14 mouse cellular contexts compared by ENCODE assay signal in genomic region chr12:105016199-105016598, GRCm38 (mm10). TPM values are rescaled to one million over a fixed set of nuclear protein-coding genes. Genes with fewer than 3 reads are reported as not detected.
A peak's percentile ranks its signal among the peaks of the same experiment; 100 is the strongest.
DNase-seq lines count a peak whose midpoint lies in the region; ATAC-seq lines count a peak whose summit lies in the region.
"Had no signal": no experiment of that assay in that cellular context is flagged by ENCODE, and none has a peak within 500 bp of the region (broad histone marks: within the 10 kb centered on the region; RNA-seq: fewer than 3 reads in every experiment).

No protein-coding gene starts in this region.

- H3K4me2 ChIP-seq in hindbrain, embryonic 13.5 days = no peak overlapping the region
- no peak overlapping the region for H3K4me2 ChIP-seq in hindbrain, embryonic 12.5 days (replicated peaks)
- H3K4me2 ChIP-seq in neural tube, embryonic 13.5 days = no peak overlapping the region
- peak overlapping the region; percentile 39 for H3K4me2 ChIP-seq in liver, embryonic 13.5 days
- H3K4me2 ChIP-seq: limb, embryonic 15.5 days had no signal

- H3K4me3 ChIP-seq in hindbrain, embryonic 13.5 days = no peak overlapping the region
- no peak overlapping the region for H3K4me3 ChIP-seq in hindbrain, embryonic 12.5 days
- no peak overlapping the region for H3K4me3 ChIP-seq in neural tube, embryonic 13.5 days
- H3K4me3 ChIP-seq in liver, embryonic 13.5 days (replicated peaks) = no peak overlapping the region
- H3K4me3 ChIP-seq: heart, adult 2 months; limb, embryonic 15.5 days had no signal

- no peaks in the 10 kb centered on the region for H3K9me3 ChIP-seq in hindbrain, embryonic 13.5 days
- no peaks in the 10 kb centered on the region for H3K9me3 ChIP-seq in hindbrain, embryonic 12.5 days (replicated peaks)
- no peaks in the 10 kb centered on the region for H3K9me3 ChIP-seq in neural tube, embryonic 13.5 days
- no peaks in the 10 kb centered on the region for H3K9me3 ChIP-seq in liver, embryonic 13.5 days (replicated peaks)
- H3K9me3 ChIP-seq: limb, embryonic 15.5 days had no signal

- peak overlapping the region; percentile 30; the same call in 1 of the 2 replicates for H3K27ac ChIP-seq in hindbrain, embryonic 13.5 days
- no peak overlapping the region for H3K27ac ChIP-seq in hindbrain, embryonic 12.5 days
- peak overlapping the region; percentile 74 for H3K27ac ChIP-seq in neural tube, embryonic 13.5 days (replicated peaks)
- peak overlapping the region; percentile 89 for H3K27ac ChIP-seq in liver, embryonic 13.5 days
- H3K27ac ChIP-seq: heart, adult 2 months; limb, embryonic 15.5 days had no signal

- peaks cover 16% of the 10 kb centered on the region; the same call in 1 of the 2 replicates for H3K4me1 ChIP-seq in hindbrain, embryonic 13.5 days (replicated peaks)
- peaks cover 16% of the 10 kb centered on the region for H3K4me1 ChIP-seq in hindbrain, embryonic 12.5 days
- 0 out of 2 replicates have a peak, but pooled peaks cover 6% of the 10 kb centered on the region for H3K4me1 ChIP-seq in neural tube, embryonic 13.5 days (replicated peaks)
- H3K4me1 ChIP-seq in liver, embryonic 13.5 days (replicated peaks) = peaks cover 97% of the 10 kb centered on the region

- DNase-seq in neural tube, embryonic 10.5 days (ENCODE audit: extremely low spot score, low spot score) = no peak
- DNase-seq in liver, embryonic 13.5 days = peak; percentile 53
- DNase-seq in right cerebral cortex, postnatal 4 days = no peak
- no peak for DNase-seq in urinary bladder, postnatal 10 days (ENCODE audit: low spot score)
- DNase-seq in urinary bladder, postnatal 14 days (ENCODE audit: low spot score) = no peak
- DNase-seq: B cell, adult 2 months; cerebellum, adult 18-20 months; heart, adult 2 months; heart, postnatal 10 days; lung, postnatal 4 days had no signal

- H3K27me3 ChIP-seq in hindbrain, embryonic 13.5 days = peaks cover 23% of the 10 kb centered on the region
- 0 out of 2 replicates have a peak, but pooled peaks cover 9% of the 10 kb centered on the region for H3K27me3 ChIP-seq in hindbrain, embryonic 12.5 days
- peaks cover 10% of the 10 kb centered on the region for H3K27me3 ChIP-seq in neural tube, embryonic 13.5 days
- no peaks in the 10 kb centered on the region for H3K27me3 ChIP-seq in liver, embryonic 13.5 days
- H3K27me3 ChIP-seq: limb, embryonic 15.5 days had no signal

- no peaks in the 10 kb centered on the region for H3K36me3 ChIP-seq in hindbrain, embryonic 13.5 days
- H3K36me3 ChIP-seq in hindbrain, embryonic 12.5 days = no peaks in the 10 kb centered on the region
- H3K36me3 ChIP-seq in neural tube, embryonic 13.5 days = no peaks in the 10 kb centered on the region
- no peaks in the 10 kb centered on the region for H3K36me3 ChIP-seq in liver, embryonic 13.5 days
- H3K36me3 ChIP-seq: limb, embryonic 15.5 days had no signal

- H3K9ac ChIP-seq in hindbrain, embryonic 13.5 days = no peak overlapping the region
- H3K9ac ChIP-seq in hindbrain, embryonic 12.5 days = no peak overlapping the region
- no peak overlapping the region for H3K9ac ChIP-seq in neural tube, embryonic 13.5 days
- H3K9ac ChIP-seq in liver, embryonic 13.5 days = peak overlapping the region; percentile 49
- H3K9ac ChIP-seq: limb, embryonic 15.5 days had no signal

- no peak for ATAC-seq in hindbrain, embryonic 13.5 days (ENCODE audit: low FRiP score)
- no peak for ATAC-seq in hindbrain, embryonic 12.5 days (ENCODE audit: low FRiP score)
- ATAC-seq in neural tube, embryonic 13.5 days (ENCODE audit: low read depth) = peak; percentile 69
- peak; percentile 67 for ATAC-seq in liver, embryonic 13.5 days (ENCODE audit: low read depth)

- 70% methylated on average over 4 of the region's 4 CpGs for WGBS in hindbrain, embryonic 13.5 days
- 61% methylated on average over 4 of the region's 4 CpGs for WGBS in hindbrain, embryonic 12.5 days
- WGBS in neural tube, embryonic 13.5 days = 63% methylated on average over 4 of the region's 4 CpGs
- 17% methylated on average over 4 of the region's 4 CpGs for WGBS in liver, embryonic 13.5 days (ENCODE audit: insufficient replicate concordance)

RNA-seq across cellular contexts. Expression of gene Syne3, which starts 6.6 kb away (rescaled TPM):
- polyA plus RNA-seq in hindbrain, embryonic 13.5 days (2015; fragmentation: Nextera tagmentation; extraction: Ambion mirVana) = 0.25 and 0.31 TPM in 2 replicates
- 0.21 and 0.47 TPM in 2 replicates for polyA plus RNA-seq in hindbrain, embryonic 12.5 days (2016; fragmentation: Nextera tagmentation; extraction: Ambion mirVana)
- 0.28 and 0.32 TPM in 2 replicates for polyA plus RNA-seq in neural tube, embryonic 13.5 days (2015; fragmentation: Nextera tagmentation; extraction: Ambion mirVana)
- 2.0 TPM in 2 replicates for polyA plus RNA-seq in liver, embryonic 13.5 days (2015; fragmentation: Nextera tagmentation; extraction: Ambion mirVana)

RNA-seq across cellular contexts. Expression of gene Glrx5, which starts 16.3 kb away (rescaled TPM):
- 156 and 158 TPM in 2 replicates for polyA plus RNA-seq in hindbrain, embryonic 13.5 days (2015; fragmentation: Nextera tagmentation; extraction: Ambion mirVana)
- polyA plus RNA-seq in hindbrain, embryonic 12.5 days (2016; fragmentation: Nextera tagmentation; extraction: Ambion mirVana) = 149 and 157 TPM in 2 replicates
- 151 and 167 TPM in 2 replicates for polyA plus RNA-seq in neural tube, embryonic 13.5 days (2015; fragmentation: Nextera tagmentation; extraction: Ambion mirVana)
- polyA plus RNA-seq in liver, embryonic 13.5 days (2015; fragmentation: Nextera tagmentation; extraction: Ambion mirVana) = 591 and 653 TPM in 2 replicates

Comparison
In these comparisons a context has a peak if more than half of its experiments do, and no peak if none do; other contexts are left out.
1. ATAC-seq: peak in neural tube, embryonic 13.5 days (single experiment) and liver, embryonic 13.5 days (single experiment); none in hindbrain, embryonic 13.5 days (single experiment) and hindbrain, embryonic 12.5 days (single experiment).